Comparison of ENCODE assay signal across 28 mouse cellular contexts in the genomic region with DNA sequence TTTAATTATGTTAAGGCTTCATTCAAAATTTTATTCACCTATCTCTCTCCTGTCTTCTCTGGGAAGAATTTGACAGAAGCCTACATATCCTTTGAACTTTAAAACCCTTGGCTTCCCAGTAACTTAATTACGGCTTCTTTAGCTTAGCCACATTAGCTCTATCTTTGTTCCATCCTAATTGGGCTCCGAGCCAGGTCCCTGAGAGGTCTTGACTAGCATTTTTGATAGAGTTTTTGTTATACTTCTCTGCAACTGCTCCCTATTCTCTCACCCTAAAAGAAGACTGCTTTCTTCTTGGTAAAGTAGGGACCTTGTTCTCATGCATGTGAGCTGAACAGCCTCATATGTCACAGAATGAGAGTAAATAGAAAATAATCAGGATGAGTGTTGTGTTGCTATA.
A peak's percentile ranks its signal among the peaks of the same experiment; 100 is the strongest.
DNase-seq lines count a peak whose midpoint lies in the region; ATAC-seq and TF ChIP-seq lines count a peak whose summit lies in the region.
"Had no signal": no experiment of that assay in that cellular context is flagged by ENCODE, and none has a peak within 500 bp of the region (broad histone marks: within the 10 kb centered on the region; RNA-seq: fewer than 3 reads in every experiment).

No protein-coding gene starts in this region.

- no peaks in the 10 kb centered on the region for H3K27me3 ChIP-seq in forebrain, embryonic 11.5 days (ENCODE audit: control insufficient read depth, insufficient read depth, low read length)
- H3K27me3 ChIP-seq in forebrain, embryonic 15.5 days, result no peaks in the 10 kb centered on the region
- H3K27me3 ChIP-seq in midbrain, postnatal 0 days (ENCODE audit: insufficient read depth, low read length), result no peaks in the 10 kb centered on the region
- H3K27me3 ChIP-seq in midbrain, embryonic 10.5 days (ENCODE audit: low read depth, poor library complexity, severe bottlenecking), result no peaks in the 10 kb centered on the region
- H3K27me3 ChIP-seq: CH12.LX; embryonic facial prominence, embryonic 15.5 days; hindbrain, embryonic 12.5 days; midbrain, embryonic 12.5 days had no signal

- peak overlapping the region; percentile 4; the same call in 1 of the 2 replicates for H3K27ac ChIP-seq in forebrain, embryonic 11.5 days (ENCODE audit: low read depth, low read length)
- H3K27ac ChIP-seq in forebrain, embryonic 15.5 days (replicated peaks), result no peak overlapping the region
- H3K27ac ChIP-seq in midbrain, postnatal 0 days (ENCODE audit: low read depth, low read length), result no peak overlapping the region
- no peak overlapping the region for H3K27ac ChIP-seq in midbrain, embryonic 10.5 days (replicated peaks)
- H3K27ac ChIP-seq: embryonic facial prominence, embryonic 15.5 days; gastrocnemius, adult 2 months; hindbrain, embryonic 12.5 days; liver, embryonic 14.5 days; midbrain, embryonic 12.5 days had no signal

- TF ChIP-seq CTCF in midbrain, postnatal 0 days (IDR thresholded peaks at IDR 0.05), result no peak

- no peak overlapping the region for H3K9ac ChIP-seq in forebrain, embryonic 11.5 days (ENCODE audit: low read length)
- H3K9ac ChIP-seq in forebrain, embryonic 15.5 days (replicated peaks), result no peak overlapping the region
- no peak overlapping the region for H3K9ac ChIP-seq in midbrain, postnatal 0 days (replicated peaks; ENCODE audit: low read length, poor library complexity, severe bottlenecking)
- H3K9ac ChIP-seq: embryonic facial prominence, embryonic 15.5 days; hindbrain, embryonic 12.5 days; liver, embryonic 14.5 days; midbrain, embryonic 12.5 days had no signal

- H3K36me3 ChIP-seq in forebrain, embryonic 11.5 days (ENCODE audit: control insufficient read depth, insufficient read depth, low read length), result no peaks in the 10 kb centered on the region
- no peaks in the 10 kb centered on the region for H3K36me3 ChIP-seq in forebrain, embryonic 15.5 days
- H3K36me3 ChIP-seq in midbrain, postnatal 0 days (ENCODE audit: insufficient read depth, low read length), result no peaks in the 10 kb centered on the region
- no peaks in the 10 kb centered on the region for H3K36me3 ChIP-seq in midbrain, embryonic 10.5 days
- H3K36me3 ChIP-seq: embryonic facial prominence, embryonic 15.5 days; hindbrain, embryonic 12.5 days; midbrain, embryonic 12.5 days had no signal

- 20% methylated on average over 2 of the region's 2 CpGs for WGBS in forebrain, embryonic 11.5 days
- WGBS in forebrain, embryonic 15.5 days, result 4% methylated on average over 2 of the region's 2 CpGs
- 48% methylated on average over 2 of the region's 2 CpGs for WGBS in midbrain, postnatal 0 days
- 56% methylated on average over 2 of the region's 2 CpGs for WGBS in midbrain, embryonic 10.5 days

- DNase-seq in adrenal gland, postnatal 10 days, result peak; percentile 10
- no peak for DNase-seq in adrenal gland, adult (ENCODE audit: inconsistent age in 2 of 2, low spot score in 1 of 2)
- no peak for DNase-seq in forebrain, embryonic 11.5 days (ENCODE audit: low spot score)
- peak; percentile 26 for DNase-seq in midbrain, postnatal 0 days (ENCODE audit: low spot score)
- no peak for DNase-seq in midbrain, embryonic 10.5 days (ENCODE audit: low spot score)
- DNase-seq in embryo, embryonic 9.5 days (ENCODE audit: extremely low spot score), result no peak
- no peak for DNase-seq in spleen, adult 12 weeks (ENCODE audit: low spot score)
- DNase-seq: adrenal gland, postnatal 25 days; cerebellum, adult 2 months; embryo, embryonic 11 days; gastrocnemius, adult 2 months; gastrocnemius, postnatal 36 days; heart, adult 18-20 months; heart, postnatal 36 days; kidney, postnatal 25 days; liver; lung, adult 2 months; lung, postnatal 14 days; thymus, adult 2 months; thymus, postnatal 36 days had no signal

- H3K4me2 ChIP-seq in forebrain, embryonic 11.5 days (ENCODE audit: low read depth, low read length, severe bottlenecking), result no peak overlapping the region
- H3K4me2 ChIP-seq in forebrain, embryonic 15.5 days (replicated peaks), result no peak overlapping the region
- H3K4me2 ChIP-seq in midbrain, postnatal 0 days (ENCODE audit: low read depth, low read length, poor library complexity, severe bottlenecking), result no peak overlapping the region
- H3K4me2 ChIP-seq: embryonic facial prominence, embryonic 15.5 days; heart, embryonic 11.5 days; hindbrain, embryonic 12.5 days; midbrain, embryonic 12.5 days had no signal

- no peak overlapping the region for H3K4me3 ChIP-seq in forebrain, embryonic 11.5 days (ENCODE audit: low read depth, low read length)
- H3K4me3 ChIP-seq in forebrain, embryonic 15.5 days, result no peak overlapping the region
- H3K4me3 ChIP-seq in midbrain, postnatal 0 days (ENCODE audit: low read depth, low read length), result no peak overlapping the region
- no peak overlapping the region for H3K4me3 ChIP-seq in midbrain, embryonic 10.5 days
- H3K4me3 ChIP-seq: embryonic facial prominence, embryonic 15.5 days; gastrocnemius, adult 2 months; hindbrain, embryonic 12.5 days; midbrain, embryonic 12.5 days had no signal

- no peaks in the 10 kb centered on the region for H3K4me1 ChIP-seq in forebrain, embryonic 11.5 days (replicated peaks; ENCODE audit: control insufficient read depth, insufficient read depth, low read length)
- H3K4me1 ChIP-seq in forebrain, embryonic 15.5 days, result 0 out of 2 replicates have a peak, but pooled peaks cover 8% of the 10 kb centered on the region
- H3K4me1 ChIP-seq in midbrain, postnatal 0 days (ENCODE audit: insufficient read depth, low read length), result no peaks in the 10 kb centered on the region; the same call in 1 of the 2 replicates
- H3K4me1 ChIP-seq in midbrain, embryonic 10.5 days, result no peaks in the 10 kb centered on the region
- H3K4me1 ChIP-seq: embryonic facial prominence, embryonic 15.5 days; hindbrain, embryonic 12.5 days; midbrain, embryonic 12.5 days had no signal

- no peaks in the 10 kb centered on the region for H3K9me3 ChIP-seq in forebrain, embryonic 11.5 days (ENCODE audit: control insufficient read depth, low read length)
- no peaks in the 10 kb centered on the region for H3K9me3 ChIP-seq in forebrain, embryonic 15.5 days
- H3K9me3 ChIP-seq in midbrain, postnatal 0 days (ENCODE audit: low read length), result no peaks in the 10 kb centered on the region
- no peaks in the 10 kb centered on the region for H3K9me3 ChIP-seq in midbrain, embryonic 10.5 days (replicated peaks)
- H3K9me3 ChIP-seq: embryonic facial prominence, embryonic 15.5 days; hindbrain, embryonic 12.5 days; midbrain, embryonic 12.5 days had no signal

- ATAC-seq in forebrain, embryonic 11.5 days (replicated peaks; ENCODE audit: low FRiP score), result peak; percentile 55; the same call in 1 of the 2 replicates
- ATAC-seq in forebrain, embryonic 15.5 days (replicated peaks), result no peak
- no peak for ATAC-seq in midbrain, postnatal 0 days (ENCODE audit: low FRiP score)
- ATAC-seq: intestine, postnatal 0 days had no signal

Comparison
In these comparisons a context has a peak if more than half of its experiments do, and no peak if none do; other contexts are left out.
1. DNase-seq: peak in adrenal gland, postnatal 10 days (single experiment) and midbrain, postnatal 0 days (single experiment); none in adrenal gland, adult (0 of 2), forebrain, embryonic 11.5 days (single experiment), midbrain, embryonic 10.5 days (single experiment), embryo, embryonic 9.5 days (single experiment) and spleen, adult 12 weeks (single experiment).